Mouse (Mus musculus) testis, adult 10 weeks (tissue): ENCODE data around the gene Wnt10a. TPM values are rescaled to one million over a fixed set of nuclear protein-coding genes. Genes with fewer than 3 reads are reported as not detected.

ENCODE experiments used
- polyA plus RNA-seq: library from polyadenylated mRNA; stranded (reverse); fragments of 350-450 nt; fragmentation: Illumina TruSeq; extraction: RNeasy Lipid Tissue Mini Kit (QIAGEN cat#74804); gene quantifications from one replicate; pipeline ENCODE4 v1.2.3, GENCODE M21; 2014; ENCODE audit warnings: low read depth, low replicate concordance

The Wnt10a gene
- polyA plus RNA-seq: not detected

DNA sequence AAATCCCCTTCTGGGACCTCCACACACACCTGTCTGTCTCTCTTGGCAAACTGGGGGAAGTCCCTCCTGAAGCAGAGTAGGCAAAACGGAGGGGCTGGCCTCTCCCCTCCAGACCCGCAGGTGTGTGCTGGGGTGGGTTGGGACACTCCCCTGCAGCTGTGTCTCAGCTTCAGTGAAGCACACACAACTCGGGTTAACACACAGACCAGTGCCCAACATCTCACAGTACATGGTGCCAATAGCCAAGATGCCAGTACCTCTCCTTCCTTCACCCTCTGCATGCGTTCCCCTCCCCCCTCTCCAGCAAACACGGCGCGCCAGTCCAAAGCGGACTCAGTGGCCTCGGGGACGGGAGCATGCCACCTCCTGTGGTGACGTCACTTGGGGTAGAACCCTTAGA is at the start of gene Wnt10a:
TSS of gene Wnt10a (plus strand) at position 268 of the 400 bp plus-strand sequence.

DNA sequence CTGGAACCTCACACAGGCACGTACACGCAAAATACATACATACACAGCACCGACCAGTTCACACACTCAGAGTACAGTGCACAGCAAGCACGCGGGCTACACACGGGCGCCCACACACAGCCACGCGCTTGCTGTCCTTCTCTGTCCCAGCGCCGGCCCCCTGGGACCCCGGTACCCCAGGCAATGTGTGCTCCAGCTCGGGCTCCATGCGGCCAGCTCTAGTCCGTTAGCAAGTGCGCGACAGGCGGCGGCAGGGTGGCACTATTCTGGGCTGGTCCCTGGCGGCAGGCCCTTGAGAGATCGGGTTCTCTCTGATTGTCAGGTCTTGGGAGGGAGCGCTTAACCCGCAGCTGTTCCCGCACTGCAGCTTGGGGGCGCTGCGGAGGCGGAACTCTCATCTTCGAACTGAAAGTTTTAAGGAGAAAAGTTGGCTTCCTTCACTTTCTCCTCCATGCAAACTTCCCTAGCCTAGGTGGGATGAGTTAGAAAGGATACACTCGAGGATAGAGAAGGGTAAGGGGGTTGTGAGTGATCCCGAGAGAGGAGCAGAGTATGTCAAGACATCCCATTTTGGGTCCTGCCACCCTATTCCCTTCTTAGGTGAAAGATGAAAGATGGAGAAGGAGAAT is 42.6 kb upstream of the Wnt10a start, which contains the start of gene Prkag3:
TSS of gene Prkag3 (minus strand) at position 579 of the 629 bp plus-strand sequence.

DNA sequence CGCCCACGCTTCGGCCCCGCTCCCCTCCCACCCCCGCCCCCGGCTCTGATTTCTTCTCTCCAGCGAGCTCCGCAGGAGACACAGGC is 19.6 kb upstream of the Wnt10a start, which contains the start of gene Wnt6:
TSS of gene Wnt6 (plus strand) at position 48 of the 86 bp plus-strand sequence.

Other genes with a start within 250 kb of the Wnt10a start
- gene Plcd4, start 248.6 kb upstream of the Wnt10a start, polyA plus RNA-seq: 174 TPM
- gene Usp37, start 247.2 kb upstream of the Wnt10a start, polyA plus RNA-seq: 123 TPM
- gene Zfp142, start 203.3 kb upstream of the Wnt10a start, polyA plus RNA-seq: 3.1 TPM
- 2.4 TPM for gene Bcs1l, start 203.2 kb upstream of the Wnt10a start, polyA plus RNA-seq
- gene Rnf25, start 190.1 kb upstream of the Wnt10a start, polyA plus RNA-seq: 59.3 TPM
- gene Stk36, start 190.1 kb upstream of the Wnt10a start, polyA plus RNA-seq: 150 TPM
- 74.8 TPM for gene Ttll4, start 129.8 kb upstream of the Wnt10a start, polyA plus RNA-seq
- 2.7 TPM for gene Cyp27a1, start 77.9 kb upstream of the Wnt10a start, polyA plus RNA-seq
- gene Prkag3, start 42.3 kb upstream of the Wnt10a start, polyA plus RNA-seq: 0.08 TPM
- gene Wnt6, start 19.6 kb upstream of the Wnt10a start, polyA plus RNA-seq: 2.4 TPM
- not detected for gene Cdk5r2, start 63.4 kb downstream of the Wnt10a start, polyA plus RNA-seq
- gene Fev, start 93.9 kb downstream of the Wnt10a start, polyA plus RNA-seq: 3.4 TPM
- not detected for gene Cryba2, start 101.6 kb downstream of the Wnt10a start, polyA plus RNA-seq
- gene Cfap65, start 144.1 kb downstream of the Wnt10a start, polyA plus RNA-seq: 54.2 TPM
- gene Ihh, start 160.2 kb downstream of the Wnt10a start, polyA plus RNA-seq: not detected